Mouse (Mus musculus) forebrain, embryonic 14.5 days (tissue): ENCODE results near the gene Slc6a19. TPM values are rescaled to one million over a fixed set of nuclear protein-coding genes. Genes with fewer than 3 reads are reported as not detected.

Experiments used
- ATAC-seq: fragments of 200-750 bp; cut with Nextera tagmentation; 2 replicates; pipeline ENCODE4 v1.8.0; 2017; ENCODE audit warnings: mild to moderate bottlenecking, moderate library complexity
- DNase-seq: peaks from one replicate; pipeline ENCODE4 v3.0.0-alpha.2; 2015; ENCODE audit warnings: low spot score
- H3K27ac ChIP-seq: fragments of 300-500 bp; sonication (generic); 2 replicates; pipeline ENCODE4 v1.5.1; 2014; ENCODE audit warnings: low read depth, mild to moderate bottlenecking, control low read depth, low read length, moderate library complexity
- H3K27me3 ChIP-seq: fragments of 300-500 bp; sonication (generic); replicated peaks from 2 replicates; pipeline ENCODE4 v1.6.1; 2014; ENCODE audit warnings: low read length, control low read depth, mixed read lengths; ENCODE audit not compliant: control insufficient read depth, insufficient read depth
- H3K36me3 ChIP-seq: fragments of 300-500 bp; sonication (generic); 2 replicates; pipeline ENCODE4 v1.6.1; 2014; ENCODE audit warnings: low read length, control low read depth; ENCODE audit not compliant: control insufficient read depth, insufficient read depth
- H3K4me1 ChIP-seq: fragments of 300-500 bp; sonication (generic); 2 replicates; pipeline ENCODE4 v1.6.1; 2014; ENCODE audit warnings: antibody characterized with exemption, low read length, control low read depth; ENCODE audit not compliant: control insufficient read depth, insufficient read depth
- H3K4me2 ChIP-seq: fragments of 300-500 bp; sonication (generic); 2 replicates; pipeline ENCODE4 v1.6.1; 2014; ENCODE audit warnings: mild to moderate bottlenecking, control low read depth, low read length
- H3K4me3 ChIP-seq: fragments of 300-500 bp; sonication (generic); 2 replicates; pipeline ENCODE4 v1.5.1; 2014; ENCODE audit warnings: low read depth, low read length, control low read depth
- H3K9ac ChIP-seq: fragments of 300-500 bp; sonication (generic); 2 replicates; pipeline ENCODE4 v1.6.1; 2014; ENCODE audit warnings: mild to moderate bottlenecking, low read length, control low read depth, moderate library complexity
- H3K9me3 ChIP-seq: fragments of 300-500 bp; sonication (generic); replicated peaks from 2 replicates; pipeline ENCODE4 v1.6.1; 2016; ENCODE audit warnings: low read length, control low read depth, mixed read lengths; ENCODE audit not compliant: control insufficient read depth
- WGBS: fragments of 180-500 bp; shearing (Covaris S2); extraction: QIAGEN DNeasy Blood & Tissue Kit; methylation state at CpG from one replicate; pipeline ENCODE4 v1.1.7; 2014; 5-methylcytosine and 5-hydroxymethylcytosine counted together
- polyA plus RNA-seq: library from polyadenylated mRNA; unstranded; fragments of >200 nt; fragmentation: Nextera tagmentation; extraction: Ambion mirVana; gene quantifications from 2 replicates; pipeline ENCODE4 v1.2.1, GENCODE M21; 2014

Gene Slc6a19
- polyA plus RNA-seq, 1 experiment from 2014 or later: 0.41 TPM

- 29% methylated on average over 10 of the region's 10 CpGs for WGBS
- H3K27me3 ChIP-seq: no peaks in the 10 kb centered on the region
- no peak overlapping the region for H3K27ac ChIP-seq
- no peaks in the 10 kb centered on the region for H3K36me3 ChIP-seq
- no peak overlapping the region for H3K4me3 ChIP-seq
- no peaks in the 10 kb centered on the region for H3K9me3 ChIP-seq
- no peaks in the 10 kb centered on the region for H3K4me1 ChIP-seq
- no peak overlapping the region for H3K4me2 ChIP-seq
- no peak overlapping the region for H3K9ac ChIP-seq
- DNase-seq: peak; percentile 68
- ATAC-seq: peak; percentile 55; the same call in 1 of the 2 replicates
Measured at GRCm38 (mm10) chr13:73692249-73692868, 12.3 kb downstream of the Slc6a19 start.

- H3K27me3 ChIP-seq: no peaks in the 10 kb centered on the region
- no peaks in the 10 kb centered on the region for H3K9me3 ChIP-seq
- no peaks in the 10 kb centered on the region for H3K4me1 ChIP-seq
- WGBS: 81% methylated on average over 4 of the region's 4 CpGs
- H3K4me3 ChIP-seq: no peak overlapping the region
- ATAC-seq: no peak
- no peaks in the 10 kb centered on the region for H3K36me3 ChIP-seq
- H3K9ac ChIP-seq: no peak overlapping the region
- DNase-seq: no peak
- H3K27ac ChIP-seq: no peak overlapping the region
- H3K4me2 ChIP-seq: no peak overlapping the region
Measured at GRCm38 (mm10) chr13:73688934-73689333, 15.7 kb downstream of the Slc6a19 start.

DNA sequence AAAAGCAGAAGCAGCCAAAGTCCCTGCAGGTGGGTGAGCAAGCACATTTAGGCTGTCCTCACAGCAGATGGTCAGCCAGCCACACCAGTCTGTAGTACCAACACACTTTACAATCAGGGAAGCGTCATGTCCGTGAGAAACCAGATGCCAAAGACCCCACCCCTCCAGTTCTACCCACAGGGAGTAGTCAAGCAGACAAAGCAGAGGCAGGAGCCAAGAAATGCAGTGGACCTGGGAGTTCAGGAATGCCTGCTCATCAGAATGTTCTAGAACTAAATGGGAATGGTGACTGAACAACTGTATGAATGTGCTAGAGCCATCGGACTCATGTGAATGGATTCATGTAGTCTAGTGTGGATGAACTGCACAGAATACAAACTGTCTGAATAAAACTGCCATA is 17.1 kb downstream of the Slc6a19 start:
- Histone ChIP-seq H3K27me3 (no peaks in the 10 kb centered on the region), H3K36me3 (no peaks in the 10 kb centered on the region), H3K27ac (no peak overlapping the region), H3K4me2 (no peak overlapping the region), H3K9ac (no peak overlapping the region), H3K9me3 (no peaks in the 10 kb centered on the region), H3K4me1 (no peaks in the 10 kb centered on the region), H3K4me3 (no peak overlapping the region)
- WGBS: 81% methylated on average over 3 of the region's 3 CpGs
- ATAC-seq (no peak), DNase-seq (no peak)

DNA sequence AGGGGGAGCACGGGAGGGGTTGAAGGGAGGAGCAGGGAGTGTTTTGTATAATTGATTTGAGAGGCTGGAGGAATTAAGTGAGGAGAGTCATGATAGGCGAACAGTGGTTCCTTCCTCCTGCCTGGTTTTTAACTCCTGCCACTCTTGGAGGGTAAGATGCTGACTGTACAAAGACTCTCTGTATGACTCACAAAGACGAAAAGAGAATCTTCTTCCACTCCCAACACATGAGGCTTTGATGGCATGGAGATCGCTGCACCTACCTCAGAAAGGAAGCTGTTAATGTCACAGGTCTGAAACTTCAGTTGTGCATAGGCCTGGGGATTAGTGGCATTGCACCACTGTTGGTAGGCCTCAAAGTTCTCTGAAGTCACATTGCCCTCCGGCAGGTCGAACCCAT is 19.2 kb downstream of the Slc6a19 start:
- 86% methylated on average over 6 of the region's 6 CpGs for WGBS
- Histone ChIP-seq H3K27ac (no peak overlapping the region), H3K4me2 (no peak overlapping the region), H3K9ac (no peak overlapping the region), H3K4me3 (no peak overlapping the region), H3K36me3 (no peaks in the 10 kb centered on the region), H3K9me3 (no peaks in the 10 kb centered on the region), H3K27me3 (no peaks in the 10 kb centered on the region), H3K4me1 (no peaks in the 10 kb centered on the region)
- DNase-seq: no peak
- ATAC-seq: no peak

DNA sequence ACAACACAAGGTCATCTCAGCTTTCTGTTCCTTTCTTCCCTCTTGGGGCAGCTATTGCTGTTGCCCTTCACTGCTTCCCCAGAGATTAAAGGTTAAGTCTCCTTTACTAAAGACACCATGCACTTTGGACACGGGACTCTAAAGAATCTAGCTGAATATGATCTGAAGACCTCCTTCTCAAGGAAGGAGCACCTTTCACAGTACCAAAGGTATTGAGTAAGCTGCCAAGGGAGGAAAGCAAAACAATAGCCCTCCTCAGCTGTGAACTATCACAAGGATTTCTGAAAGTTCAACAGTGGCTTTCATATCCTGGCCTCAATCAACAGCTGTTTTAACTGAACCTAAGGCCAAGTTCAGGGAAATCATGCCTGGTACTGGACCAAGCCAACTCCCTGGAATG is 20.3 kb downstream of the Slc6a19 start:
- no peak overlapping the region for H3K4me3 ChIP-seq
- no peak overlapping the region for H3K9ac ChIP-seq
- no peak for DNase-seq
- ATAC-seq: no peak
- H3K4me1 ChIP-seq: no peaks in the 10 kb centered on the region
- H3K27ac ChIP-seq: no peak overlapping the region
- WGBS: 86% methylated on average over 1 of the region's 1 CpGs
- no peaks in the 10 kb centered on the region for H3K36me3 ChIP-seq
- no peak overlapping the region for H3K4me2 ChIP-seq
- no peaks in the 10 kb centered on the region for H3K27me3 ChIP-seq
- H3K9me3 ChIP-seq: no peaks in the 10 kb centered on the region

GRCm38 (mm10) chr13:73683682-73684081 is 21.0 kb downstream of the Slc6a19 start:
- Histone ChIP-seq H3K4me2 (no peak overlapping the region), H3K4me1 (no peaks in the 10 kb centered on the region), H3K27ac (no peak overlapping the region), H3K4me3 (no peak overlapping the region), H3K36me3 (no peaks in the 10 kb centered on the region), H3K9me3 (no peaks in the 10 kb centered on the region), H3K27me3 (no peaks in the 10 kb centered on the region), H3K9ac (no peak overlapping the region)
- ATAC-seq (no peak), DNase-seq (peak; percentile 14)
- 77% methylated on average over 11 of the region's 11 CpGs for WGBS

- no peaks in the 10 kb centered on the region for H3K27me3 ChIP-seq
- H3K9me3 ChIP-seq: no peaks in the 10 kb centered on the region
- H3K4me1 ChIP-seq: no peaks in the 10 kb centered on the region
- ATAC-seq (no peak), DNase-seq (no peak)
- no peak overlapping the region for H3K27ac ChIP-seq
- no peak overlapping the region for H3K4me2 ChIP-seq
- no peak overlapping the region for H3K9ac ChIP-seq
- no peak overlapping the region for H3K4me3 ChIP-seq
- H3K36me3 ChIP-seq: no peaks in the 10 kb centered on the region
- 87% methylated on average over 2 of the region's 2 CpGs for WGBS
Measured at GRCm38 (mm10) chr13:73682226-73682625, 22.4 kb downstream of the Slc6a19 start.

DNA sequence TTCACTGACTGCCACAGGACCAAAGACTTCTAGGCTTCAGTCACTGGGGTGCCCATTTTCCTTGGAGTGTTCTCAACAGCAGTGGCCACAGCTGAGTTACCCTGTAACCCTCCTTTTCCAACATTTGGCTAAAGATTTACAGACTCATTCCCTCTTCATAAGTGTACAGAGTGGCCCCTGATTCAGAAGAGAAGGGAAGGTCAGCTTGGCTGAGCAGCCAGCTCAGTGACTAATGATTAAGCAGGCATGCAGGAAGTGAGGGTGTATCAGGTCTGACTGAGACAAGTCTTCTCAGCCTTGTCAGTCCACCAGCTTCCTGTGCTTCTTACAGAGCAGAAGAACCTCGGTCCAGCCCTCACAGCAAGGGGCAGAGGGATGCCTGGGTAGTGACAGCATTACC is 24.3 kb downstream of the Slc6a19 start:
- H3K4me2 ChIP-seq: no peak overlapping the region
- H3K27ac ChIP-seq: no peak overlapping the region
- H3K9ac ChIP-seq: no peak overlapping the region
- no peaks in the 10 kb centered on the region for H3K9me3 ChIP-seq
- H3K4me3 ChIP-seq: no peak overlapping the region
- no peaks in the 10 kb centered on the region for H3K4me1 ChIP-seq
- no peaks in the 10 kb centered on the region for H3K36me3 ChIP-seq
- ATAC-seq: no peak
- 32% methylated on average over 1 of the region's 1 CpGs for WGBS
- DNase-seq: no peak
- H3K27me3 ChIP-seq: no peaks in the 10 kb centered on the region

GRCm38 (mm10) chr13:73679311-73679710 is 25.4 kb downstream of the Slc6a19 start:
- Histone ChIP-seq H3K4me2 (no peak overlapping the region), H3K27me3 (no peaks in the 10 kb centered on the region), H3K9me3 (no peaks in the 10 kb centered on the region), H3K4me1 (no peaks in the 10 kb centered on the region), H3K27ac (no peak overlapping the region), H3K9ac (no peak overlapping the region), H3K36me3 (no peaks in the 10 kb centered on the region), H3K4me3 (no peak overlapping the region)
- 49% methylated on average over 2 of the region's 2 CpGs for WGBS
- DNase-seq (no peak), ATAC-seq (no peak)
